Mouse (Mus musculus): Measurements from ENCODE around the gene Zfpl1. TPM values are rescaled to one million over a fixed set of nuclear protein-coding genes. Genes with fewer than 3 reads are reported as not detected.
"Not testable (repeated sequence)": the region's sequence is repeated elsewhere in the genome, so short reads cannot be mapped to it uniquely, and the experiment has no call there.

The Zfpl1 gene
- total RNA-seq (2021) = 10 to 100 TPM; 49.6 to 52.9 TPM
- long read RNA-seq, experiment 1, transcript Zfpl1-208 (8 exons, 922 nt) = major isoform, 19 of 59 reads
- long read RNA-seq, experiment 1, transcript Zfpl1-201 (8 exons, 1,287 nt) = minor isoform, 12 of 59 reads
- long read RNA-seq, experiment 1, partial matches to known transcripts = 18 of 59 reads
- long read RNA-seq, experiment 1, other reads (novel, unspliced or antisense) = 10 of 59 reads
- long read RNA-seq, experiment 2, transcript Zfpl1-208 (8 exons, 922 nt) = major isoform, 20 of 56 reads
- long read RNA-seq, experiment 2, transcript Zfpl1-201 (8 exons, 1,287 nt) = minor isoform, 17 of 56 reads
- long read RNA-seq, experiment 2, partial matches to known transcripts = 16 of 56 reads
- long read RNA-seq, experiment 2, other reads (novel, unspliced or antisense) = 3 of 56 reads

DNA sequence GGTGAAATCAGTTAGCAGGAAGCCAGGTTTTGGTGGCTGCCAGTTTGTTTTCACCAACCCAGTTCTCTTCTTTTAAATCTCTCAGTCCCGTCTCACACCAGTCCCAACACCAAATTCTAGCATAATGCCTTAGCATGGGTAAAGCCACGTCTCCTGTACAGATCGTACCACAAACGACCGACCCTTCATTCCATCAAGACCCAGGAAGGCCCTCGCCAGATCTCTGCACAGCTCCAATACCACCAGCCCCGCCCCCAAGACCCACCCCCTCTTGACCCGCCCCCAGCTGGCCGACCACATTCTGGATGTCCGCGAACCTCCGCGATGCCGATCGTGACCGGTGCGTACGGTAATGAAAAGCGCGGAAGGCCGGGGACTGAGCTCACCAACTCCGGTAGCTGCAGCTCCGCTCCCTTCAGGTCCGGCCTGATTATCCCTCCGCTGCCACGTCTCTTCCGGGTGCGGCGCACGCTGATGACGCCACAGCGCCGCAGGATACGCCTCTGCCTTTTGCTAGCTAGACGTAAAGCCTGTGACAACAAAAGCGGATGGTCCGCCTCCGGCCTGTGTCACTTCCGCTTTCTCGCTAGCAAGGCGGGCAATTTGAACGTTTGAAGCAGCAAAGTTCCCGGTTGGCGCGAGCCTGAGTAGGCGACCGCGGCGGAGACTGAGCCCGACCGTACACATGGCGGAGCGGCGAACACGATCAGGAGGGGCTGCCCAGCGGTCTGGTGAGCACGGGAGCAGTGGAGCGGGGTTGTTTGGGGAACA is at the start of gene Zfpl1, which contains the start of gene Cdca5:
Gene Zfpl1, minus strand, starts transcription at position 479 of the 771 bp plus-strand sequence.
Gene Cdca5, plus strand, starts transcription at position 506 of the 771 bp plus-strand sequence.
- DNase-seq (ENCODE audit: low spot score in 2 of 2) = peak; percentile 83 to 89

DNA sequence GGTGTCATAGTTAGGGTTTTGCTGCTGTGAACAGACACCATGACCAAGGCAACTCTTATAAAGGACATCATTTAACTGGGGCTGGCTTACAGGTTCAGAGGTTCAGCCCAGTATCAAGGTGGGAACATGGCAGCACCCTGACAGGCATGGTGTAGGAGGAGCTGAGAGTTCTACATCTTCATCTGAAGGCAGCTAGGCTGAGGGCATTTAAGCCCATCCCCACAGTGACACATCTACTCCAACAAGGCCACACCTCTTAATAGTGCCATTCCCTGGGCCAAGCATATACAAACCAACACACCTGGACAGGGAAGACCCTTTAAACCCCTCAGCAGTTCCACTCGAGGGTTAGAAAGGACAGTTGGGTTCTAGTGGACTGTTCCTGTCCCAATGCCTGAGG is 48.4 kb upstream of the Zfpl1 start:
- DNase-seq (ENCODE audit: low spot score in 2 of 2) = not testable (repeated sequence)

DNA sequence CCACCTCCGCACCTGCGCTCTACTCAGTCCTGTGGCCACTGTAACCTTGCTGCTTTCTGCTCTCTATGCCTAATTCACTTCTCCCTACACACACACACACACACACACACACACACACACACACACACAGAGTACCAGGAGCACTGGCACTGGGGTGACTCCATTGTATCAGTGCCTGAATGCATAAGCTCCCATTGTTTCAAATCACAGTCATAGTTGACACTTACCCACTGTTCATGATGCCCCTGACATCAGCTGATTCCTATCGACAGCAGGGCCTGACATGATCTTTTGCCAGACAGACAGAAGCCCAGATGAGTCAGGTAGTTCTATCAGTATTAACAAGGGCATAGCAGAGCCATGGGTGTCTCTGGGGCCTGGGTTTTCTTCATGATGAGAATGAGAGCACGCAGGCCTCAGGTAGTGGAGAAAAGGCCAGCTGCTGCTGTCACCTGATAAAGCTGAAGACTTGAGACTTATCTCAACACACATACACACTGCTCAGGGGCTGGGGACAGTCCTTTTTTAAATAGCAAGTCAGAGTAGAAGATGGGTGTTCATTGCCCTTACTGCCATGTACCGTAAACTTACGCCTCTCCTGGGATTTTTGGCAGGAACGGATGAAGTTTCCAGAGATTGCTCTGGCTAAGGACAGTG is 47.5 kb upstream of the Zfpl1 start:
- no peak for DNase-seq (ENCODE audit: low spot score in 2 of 2)

DNA sequence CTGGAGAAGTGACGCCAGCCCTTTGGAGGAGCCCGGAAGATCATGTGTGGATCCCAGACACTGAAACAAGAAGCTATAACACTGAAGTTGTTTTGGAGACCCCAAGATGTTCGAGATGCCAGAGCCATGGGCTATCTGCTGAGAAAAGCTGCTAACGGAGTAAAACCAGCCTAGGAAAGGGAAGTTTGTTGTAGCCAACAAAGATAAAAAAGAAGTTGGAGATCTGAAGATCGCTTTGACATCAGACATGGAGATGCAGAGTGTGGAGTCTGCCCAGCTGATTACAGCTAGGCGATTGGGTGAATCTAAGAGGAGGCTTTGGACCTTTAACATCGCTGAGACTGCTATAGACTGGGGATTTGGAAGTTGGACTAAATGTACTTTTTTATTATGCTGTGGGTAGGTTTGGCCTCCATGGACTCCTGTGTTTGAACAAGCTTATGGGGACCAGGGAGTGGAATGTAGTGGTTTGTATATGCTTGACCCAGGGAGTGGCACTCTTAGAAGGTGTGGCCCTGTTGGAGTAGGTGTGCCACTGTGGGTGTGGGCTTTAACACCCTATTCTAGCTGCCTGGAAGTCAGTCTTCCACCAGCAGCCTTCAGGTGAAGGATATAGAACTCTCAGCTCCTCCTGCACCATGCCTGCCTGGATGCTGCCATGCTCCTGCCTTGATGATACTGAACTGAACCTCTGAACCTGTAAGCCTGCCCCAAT is 45.8 kb upstream of the Zfpl1 start:
- not testable (repeated sequence) for DNase-seq (ENCODE audit: low spot score in 2 of 2)

DNA sequence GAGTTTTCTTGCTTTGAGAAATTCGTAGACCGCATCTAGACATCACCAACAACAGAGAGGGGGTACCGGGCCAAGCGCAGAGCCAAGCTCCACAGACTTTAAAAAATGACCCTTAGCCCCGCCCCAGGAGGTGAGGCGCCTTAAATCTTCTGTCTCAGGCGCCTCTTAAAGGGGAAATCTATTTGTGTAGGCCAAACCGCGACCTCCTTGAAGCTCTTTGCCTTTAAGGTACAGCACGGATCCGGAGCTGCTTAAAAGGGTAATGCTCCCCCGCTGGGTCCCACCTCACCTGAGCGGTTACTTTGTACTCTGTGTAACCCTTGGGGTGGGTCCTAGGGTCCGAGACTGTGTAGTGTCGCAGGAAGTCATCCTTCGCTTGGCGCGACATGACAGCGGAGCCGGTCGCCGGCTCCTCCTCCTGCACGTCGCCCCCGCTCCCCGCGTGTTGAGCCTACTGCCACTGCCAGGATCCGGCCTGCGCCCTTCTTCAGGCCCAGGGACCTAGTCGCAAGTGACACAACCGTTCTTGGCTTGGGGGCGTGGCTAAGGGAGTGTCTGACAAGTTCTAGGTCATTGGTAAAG is 43.1 kb upstream of the Zfpl1 start, which contains the start of gene Snx15:
Gene Snx15, minus strand, starts transcription at position 545 of the 582 bp plus-strand sequence.
- peak; percentile 70 to 92 for DNase-seq (ENCODE audit: low spot score in 2 of 2)

DNA sequence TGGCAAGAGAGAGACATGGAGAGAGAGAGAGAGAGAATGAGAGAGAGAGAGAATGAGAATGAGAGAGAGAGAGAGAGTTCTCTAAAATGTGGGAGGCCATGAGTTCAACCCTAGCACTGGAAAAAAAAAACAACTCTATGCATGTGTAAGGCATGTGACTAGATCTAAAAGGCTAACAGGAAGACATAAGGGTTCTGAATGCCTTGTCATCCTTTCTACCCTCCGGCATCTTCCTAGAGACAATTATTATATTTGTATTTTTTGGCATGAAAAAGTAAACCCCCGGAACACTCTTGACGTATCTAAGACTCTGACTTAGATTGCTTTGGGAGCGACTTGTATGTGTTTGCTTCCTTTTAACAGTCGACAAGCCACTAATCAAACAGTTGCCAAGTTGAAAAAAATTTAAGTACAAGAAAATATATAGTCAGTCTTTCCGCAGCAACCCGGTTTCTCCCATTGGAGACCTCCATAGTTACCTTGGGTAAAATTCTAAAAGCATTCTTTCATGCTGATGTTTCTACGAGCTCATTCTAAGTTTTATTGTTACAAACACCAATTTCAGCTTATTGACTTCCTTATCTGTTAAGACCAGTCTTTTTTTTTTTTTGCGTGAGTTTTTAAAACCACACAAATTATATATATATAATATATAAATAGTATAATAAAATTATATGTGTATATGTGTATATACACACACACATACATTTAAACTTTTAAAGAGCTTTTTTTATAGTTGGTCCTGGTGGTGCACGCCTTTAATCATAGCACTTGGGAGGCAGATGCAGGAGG is 42.2 kb upstream of the Zfpl1 start:
- no peak for DNase-seq (ENCODE audit: low spot score in 2 of 2)

DNA sequence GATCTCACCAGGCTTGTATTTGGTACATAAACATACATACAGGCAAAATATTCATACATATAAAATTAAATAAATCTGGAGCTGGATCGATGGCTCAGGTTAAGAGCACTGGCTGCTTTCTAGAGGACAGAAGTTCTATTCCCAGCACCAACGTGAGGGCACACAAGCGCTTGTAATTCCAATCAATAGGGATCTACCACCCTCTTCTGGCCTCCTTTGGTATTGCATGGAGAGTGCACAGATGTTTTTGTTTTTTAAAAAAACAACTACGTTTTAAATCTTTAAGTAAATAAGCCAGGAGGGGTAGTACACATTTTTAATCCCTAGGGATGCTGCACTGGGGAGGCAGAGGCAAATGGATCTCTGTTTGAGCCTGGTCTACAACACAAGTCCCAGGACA is 41.5 kb upstream of the Zfpl1 start:
- DNase-seq (ENCODE audit: low spot score in 2 of 2) = no peak

DNA sequence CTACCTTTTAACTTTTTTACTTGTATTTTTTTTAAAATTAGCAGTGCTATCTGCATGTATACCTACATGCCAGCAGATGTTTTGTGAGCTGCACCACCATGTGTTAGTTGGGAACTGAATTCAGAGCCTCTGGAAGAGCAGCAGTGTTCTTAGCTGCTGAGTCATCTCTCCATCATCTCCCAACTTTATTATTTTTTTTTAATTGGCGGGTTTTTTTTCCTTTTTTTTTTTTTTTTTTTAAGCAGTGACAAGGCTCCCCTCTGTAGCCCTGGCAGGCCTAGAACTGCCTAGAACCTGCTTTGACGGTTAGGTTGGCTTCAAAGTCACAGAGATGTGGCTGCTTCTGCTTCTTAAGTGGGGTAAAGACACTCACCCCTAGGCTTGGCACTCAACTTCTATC is 40.1 kb upstream of the Zfpl1 start:
- DNase-seq (ENCODE audit: low spot score in 2 of 2) = no peak

DNA sequence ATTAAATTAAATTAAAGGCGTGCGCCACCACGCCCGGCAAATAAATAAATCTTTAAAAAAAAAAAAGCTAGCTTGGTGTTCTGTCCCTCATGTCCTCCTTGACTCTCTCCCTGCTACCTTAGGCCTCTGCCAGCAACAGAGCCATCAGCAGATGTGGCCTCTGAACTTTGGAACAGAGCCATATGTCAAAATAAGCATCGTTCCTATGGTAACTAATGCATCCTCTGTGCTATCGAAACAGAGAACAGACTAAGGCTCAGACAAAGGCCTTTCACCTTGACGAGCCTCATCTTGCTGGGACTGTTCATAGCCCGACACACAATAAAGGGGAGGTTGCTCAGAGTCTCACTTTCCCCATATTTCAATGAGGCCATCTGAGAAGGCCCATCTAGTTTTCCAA is 38.6 kb upstream of the Zfpl1 start:
- no peak for DNase-seq (ENCODE audit: low spot score in 2 of 2)

DNA sequence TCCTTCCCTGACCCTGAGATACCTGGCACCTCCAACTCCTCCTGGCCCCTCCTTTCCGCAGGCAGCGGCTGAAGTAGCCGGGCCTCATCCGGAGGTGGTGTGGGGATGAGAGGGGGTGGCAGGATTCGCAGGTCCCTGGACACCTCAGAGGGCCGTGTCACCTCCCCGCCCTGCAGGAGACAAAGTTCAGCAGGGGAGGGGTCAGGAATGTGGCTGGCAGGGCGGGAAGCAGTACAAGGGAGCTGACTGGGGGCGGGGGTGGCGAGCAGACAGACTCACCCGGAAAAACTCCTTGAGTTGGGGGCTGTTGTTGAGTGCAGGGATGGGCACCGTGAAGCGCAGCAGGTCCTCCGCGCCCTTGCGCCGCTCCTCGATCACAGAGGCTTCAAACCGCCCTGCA is 37.0 kb upstream of the Zfpl1 start:
- no peak for DNase-seq (ENCODE audit: low spot score in 2 of 2)

DNA sequence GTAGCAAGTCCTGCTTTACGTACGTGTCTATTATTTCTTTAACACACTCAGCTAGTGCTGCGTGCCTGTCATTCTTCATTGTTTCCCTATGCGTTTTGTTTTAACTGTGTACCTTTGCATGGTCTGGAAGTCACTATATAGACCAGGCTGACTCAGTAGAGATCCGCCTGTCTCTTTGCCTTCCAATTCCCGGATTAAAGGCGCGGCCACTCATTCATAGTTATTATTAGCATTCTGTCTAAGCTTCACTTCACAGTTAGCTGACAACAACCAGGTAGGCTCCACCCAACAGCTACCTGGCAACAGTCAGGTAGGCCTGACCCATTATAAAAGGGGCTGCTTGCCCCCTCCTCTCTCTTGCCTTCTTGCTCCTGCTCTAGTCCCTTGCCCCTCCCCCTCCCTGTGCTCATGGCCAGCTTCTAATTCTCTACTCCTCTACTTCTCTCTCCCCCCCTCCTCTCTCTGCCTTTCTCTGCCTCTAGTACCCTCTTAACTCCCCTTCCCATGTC is 34.0 kb upstream of the Zfpl1 start:
- DNase-seq (ENCODE audit: low spot score in 2 of 2) = no peak

DNA sequence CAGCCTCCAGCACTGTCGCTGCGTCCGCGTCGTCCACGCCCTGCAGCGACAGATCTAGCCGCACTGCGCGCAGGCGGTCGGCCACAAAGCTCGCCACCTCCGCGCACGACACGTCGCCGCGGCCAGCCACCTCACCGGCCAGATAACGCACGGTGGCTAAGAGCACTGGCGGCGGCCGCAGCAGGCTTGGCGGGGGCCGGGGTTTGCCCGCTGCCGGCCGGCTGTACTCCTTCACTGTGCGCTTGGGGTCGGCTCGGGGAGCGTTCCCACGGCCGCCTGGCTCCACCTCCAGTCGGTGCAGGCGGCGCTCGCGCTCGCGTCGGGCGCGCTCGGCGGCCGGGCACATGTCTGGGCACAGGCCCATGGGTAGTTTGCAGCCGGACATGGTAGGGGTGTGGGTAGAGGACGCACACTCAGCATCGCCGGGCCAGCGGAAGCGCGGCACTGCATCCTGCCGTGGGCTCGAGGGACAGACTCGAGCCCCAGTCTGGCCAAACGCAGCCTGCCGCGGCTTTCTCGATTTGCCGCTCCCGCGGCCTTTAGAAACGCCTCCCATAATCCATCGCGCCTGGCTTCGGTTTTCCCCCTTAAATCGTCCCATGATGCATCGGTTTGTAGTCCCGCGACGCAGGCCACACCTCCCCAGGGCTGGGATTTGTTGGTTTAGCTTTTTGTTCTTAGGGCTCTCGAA is 33.4 kb upstream of the Zfpl1 start, which contains the start of gene Sac3d1:
Gene Sac3d1, minus strand, starts transcription at position 665 of the 691 bp plus-strand sequence.
- peak; percentile 62 to 72 for DNase-seq (ENCODE audit: low spot score in 2 of 2)

DNA sequence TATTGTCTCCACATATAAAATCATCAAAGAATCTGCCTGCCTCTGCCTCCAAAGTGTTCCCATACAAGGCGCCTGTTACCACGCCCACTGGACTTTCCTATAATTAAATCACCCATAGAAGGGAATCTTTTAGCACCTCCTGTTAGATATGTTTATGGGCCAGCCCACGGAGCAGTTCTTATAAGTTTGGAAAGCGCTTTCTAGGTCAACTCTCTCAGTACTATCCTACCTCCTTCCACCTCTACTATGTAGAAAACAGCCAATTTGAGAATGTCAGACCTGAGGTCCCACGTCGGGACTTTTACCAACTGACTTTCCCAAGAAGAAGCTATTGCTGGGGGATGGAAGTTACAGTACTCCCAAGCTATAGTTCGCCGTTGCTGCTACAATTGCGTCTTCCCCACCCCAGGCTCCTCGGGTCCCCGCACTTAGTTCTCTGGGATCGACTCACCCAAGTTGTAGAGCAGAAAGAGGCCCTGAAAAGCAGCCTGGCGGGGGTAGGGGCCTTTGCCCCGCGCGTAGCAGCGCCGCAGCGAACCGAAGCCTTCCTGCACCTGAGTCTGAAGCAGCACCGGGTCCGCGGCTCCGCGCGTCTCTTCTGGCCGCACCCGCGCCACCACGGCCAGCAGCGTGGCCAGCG is 32.7 kb upstream of the Zfpl1 start:
- DNase-seq (ENCODE audit: low spot score in 2 of 2) = no peak

DNA sequence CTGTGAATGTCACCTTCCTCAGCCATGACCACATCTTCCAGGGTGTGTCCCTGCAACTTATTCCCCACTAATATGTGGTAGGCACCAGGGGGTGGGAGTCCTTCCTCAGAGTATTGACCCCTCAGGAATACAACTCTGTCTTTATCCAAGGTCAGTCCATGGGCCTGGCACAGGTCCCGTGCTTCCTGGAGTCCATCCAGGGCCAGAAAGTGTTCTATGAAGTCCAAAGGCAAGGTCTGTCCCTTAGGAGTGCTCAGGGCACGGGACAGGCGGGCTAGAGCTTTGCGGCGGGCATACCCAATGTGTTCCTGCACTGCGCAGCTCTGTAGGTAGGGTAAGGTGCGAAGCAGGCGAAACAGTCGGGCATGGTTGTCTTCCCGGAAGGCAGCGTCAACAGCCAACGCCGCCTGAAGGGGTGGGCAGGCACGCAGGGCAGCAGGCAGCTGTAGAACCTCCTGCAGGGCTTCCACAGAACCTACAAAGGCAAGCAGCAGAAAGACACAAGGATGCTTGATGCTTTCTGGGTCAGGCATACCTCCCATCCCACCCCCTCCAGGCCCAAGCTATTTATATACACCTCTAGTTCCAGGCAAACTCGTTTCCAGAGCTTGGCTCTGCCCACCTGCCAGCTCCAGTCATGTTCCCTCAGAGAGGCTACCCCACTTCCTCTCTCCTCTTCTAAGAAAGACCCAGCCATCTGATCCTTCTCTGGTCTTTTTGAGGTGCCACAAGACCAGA is 31.5 kb upstream of the Zfpl1 start:
- DNase-seq (ENCODE audit: low spot score in 2 of 2) = no peak

DNA sequence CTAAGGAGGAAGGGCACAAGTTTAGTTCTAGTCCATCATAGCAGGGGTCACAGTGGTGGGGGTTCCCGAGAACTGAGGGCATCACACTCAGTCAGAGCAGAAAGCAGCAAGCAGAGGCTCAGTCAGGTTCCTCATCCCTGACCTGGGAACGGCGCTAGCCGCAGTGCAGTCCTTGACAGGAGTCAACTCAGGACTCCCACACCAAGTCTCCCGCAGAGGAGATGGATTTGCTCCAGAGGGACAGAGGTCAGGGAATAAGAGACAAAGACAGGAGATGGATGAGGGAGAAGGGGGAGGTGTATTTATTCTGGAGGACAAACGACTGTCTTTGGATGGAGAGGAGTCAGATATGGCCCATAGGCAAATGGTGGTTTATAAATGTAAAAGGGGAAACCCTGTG is 28.4 kb upstream of the Zfpl1 start:
- DNase-seq (ENCODE audit: low spot score in 2 of 2) = no peak

DNA sequence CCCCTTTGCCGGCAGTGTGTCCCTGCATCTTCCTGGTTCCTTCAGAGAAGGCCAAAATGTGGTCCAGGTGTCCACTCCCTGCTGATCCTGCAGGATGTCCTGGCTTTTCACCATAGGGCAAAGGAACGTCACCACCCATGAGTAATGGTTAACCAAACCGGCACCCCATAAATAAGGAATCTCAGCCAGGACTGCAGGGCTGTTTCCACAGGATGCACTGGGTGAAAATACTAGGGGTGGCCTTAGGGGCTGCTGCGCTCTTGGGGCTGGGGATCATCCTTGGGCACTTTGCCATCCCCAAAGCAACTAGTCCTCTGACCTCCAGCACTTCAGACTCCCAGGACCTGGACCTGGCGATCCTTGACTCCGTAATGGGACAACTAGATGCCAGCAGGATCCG is 20.8 kb upstream of the Zfpl1 start, which contains the start of gene Naaladl1:
Gene Naaladl1, plus strand, starts transcription at position 197 of the 400 bp plus-strand sequence.
- no peak for DNase-seq (ENCODE audit: low spot score in 2 of 2)

DNA sequence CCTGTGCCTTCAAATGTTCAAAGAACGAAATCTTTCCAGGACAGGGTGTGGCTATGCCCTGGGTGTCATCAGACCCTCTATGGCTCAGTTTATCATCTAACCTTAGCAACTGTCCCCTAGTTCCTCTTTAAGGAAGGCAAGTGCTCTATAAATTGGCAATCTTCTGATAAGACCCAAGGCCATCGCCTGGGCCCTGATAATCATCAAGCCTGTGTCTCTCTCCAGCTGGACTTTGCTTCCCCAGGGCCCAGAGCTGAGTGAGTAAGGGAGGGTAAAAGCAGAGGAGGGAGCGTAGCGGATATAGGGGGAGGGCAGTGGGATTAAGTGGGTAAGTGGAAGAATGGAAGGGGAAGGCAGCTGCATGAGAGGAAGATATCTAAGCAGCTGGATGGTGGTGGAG is 19.7 kb upstream of the Zfpl1 start:
- no peak for DNase-seq (ENCODE audit: low spot score in 2 of 2)
